Mouse (Mus musculus) midbrain, embryonic 13.5 days (tissue): ENCODE measurements around the gene Krtap3-3. TPM values are rescaled to one million over a fixed set of nuclear protein-coding genes. Genes with fewer than 3 reads are reported as not detected.
"Not testable (repeated sequence)": the region's sequence is repeated elsewhere in the genome, so short reads cannot be mapped to it uniquely, and the experiment has no call there.

Experiments used
- ATAC-seq: fragments of 200-750 bp; cut with Nextera tagmentation; 2 replicates; pipeline ENCODE4 v1.8.0; 2017; ENCODE audit warnings: mild to moderate bottlenecking, moderate TSS enrichment, moderate library complexity
- H3K27ac ChIP-seq: fragments of 300-500 bp; sonication (generic); 2 replicates; pipeline ENCODE4 v1.5.1; 2015; ENCODE audit warnings: inconsistent platforms, mild to moderate bottlenecking, moderate library complexity
- H3K27me3 ChIP-seq: fragments of 300-500 bp; sonication (generic); 2 replicates; pipeline ENCODE4 v1.6.1; 2015; ENCODE audit warnings: mild to moderate bottlenecking, inconsistent platforms
- H3K36me3 ChIP-seq: fragments of 300-500 bp; sonication (generic); 2 replicates; pipeline ENCODE4 v1.6.1; 2015; ENCODE audit warnings: mild to moderate bottlenecking, inconsistent platforms
- H3K4me1 ChIP-seq: fragments of 300-500 bp; sonication (generic); replicated peaks from 2 replicates; pipeline ENCODE4 v1.6.1; 2015; ENCODE audit warnings: inconsistent platforms
- H3K4me2 ChIP-seq: fragments of 300-500 bp; sonication (generic); replicated peaks from 2 replicates; pipeline ENCODE4 v1.6.1; 2015; ENCODE audit warnings: moderate library complexity, mild to moderate bottlenecking, inconsistent platforms
- H3K4me3 ChIP-seq: fragments of 300-500 bp; sonication (generic); replicated peaks from 2 replicates; pipeline ENCODE4 v1.5.1; 2015; ENCODE audit warnings: mild to moderate bottlenecking, inconsistent platforms
- H3K9ac ChIP-seq: fragments of 300-500 bp; sonication (generic); replicated peaks from 2 replicates; pipeline ENCODE4 v1.6.1; 2015; ENCODE audit warnings: mild to moderate bottlenecking, inconsistent platforms
- H3K9me3 ChIP-seq: fragments of 300-500 bp; sonication (generic); 2 replicates; pipeline ENCODE4 v1.6.1; 2016; ENCODE audit warnings: mild to moderate bottlenecking, inconsistent platforms
- WGBS: fragments of 180-500 bp; shearing (Covaris S2); methylation state at CpG from one replicate; pipeline ENCODE4 v1.1.7; 2015; 5-methylcytosine and 5-hydroxymethylcytosine counted together
- polyA plus RNA-seq: library from polyadenylated mRNA; unstranded; fragments of >200 nt; fragmentation: Nextera tagmentation; extraction: Ambion mirVana; gene quantifications from 2 replicates; pipeline ENCODE4 v1.2.1, GENCODE M21; 2015

Gene Krtap3-3
- polyA plus RNA-seq: not detected in 2 replicates

DNA sequence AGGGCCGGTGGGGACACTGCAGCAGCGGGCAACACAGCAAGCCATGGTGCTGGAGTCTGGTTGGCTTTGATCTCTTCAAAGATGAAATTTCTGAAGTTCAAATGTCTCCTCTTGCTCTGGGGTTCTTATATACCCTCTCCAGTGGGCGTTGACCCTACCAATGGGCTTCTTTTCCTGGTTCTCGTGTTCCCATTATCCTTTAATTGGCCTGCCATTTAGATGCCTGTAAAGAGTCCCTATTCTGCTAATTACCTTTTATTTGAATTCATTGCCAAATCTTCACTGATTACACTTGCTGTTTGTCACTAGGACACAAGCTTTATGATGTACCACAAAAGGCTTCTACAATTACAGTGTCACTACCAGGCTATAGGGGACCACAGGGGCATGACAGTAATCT is at the start of gene Krtap3-3:
TSS of gene Krtap3-3 (minus strand) at position 101 of the 400 bp plus-strand sequence.
- no peak within 1 kb of the TSS for H3K4me2 ChIP-seq
- no peak within 1 kb of the TSS for H3K27ac ChIP-seq
- no peaks in the 10 kb centered on the region for H3K9me3 ChIP-seq
- H3K4me1 ChIP-seq: no peaks in the 10 kb centered on the region
- no peak within 1 kb of the TSS for H3K9ac ChIP-seq
- no peaks in the 10 kb centered on the region for H3K27me3 ChIP-seq
- ATAC-seq: no peak
- no peak within 1 kb of the TSS for H3K4me3 ChIP-seq
- H3K36me3 ChIP-seq: no peaks in the 10 kb centered on the region
- WGBS: 72% methylated on average over 4 of the region's 4 CpGs

- H3K9ac ChIP-seq, H3K4me3 ChIP-seq, H3K36me3 ChIP-seq, H3K4me2 ChIP-seq, H3K9me3 ChIP-seq, H3K27me3 ChIP-seq, H3K4me1 ChIP-seq, ATAC-seq, H3K27ac ChIP-seq: not testable (repeated sequence)
- 86% methylated on average over 6 of the region's 6 CpGs for WGBS
These were observed 47.1 kb upstream of the Krtap3-3 start, which contains the start of gene Krtap9-3 for GRCm38 (mm10) chr11:99597742-99598141. Gene Krtap9-3 (minus strand): TSS chr11:99598105.

- no peak within 1 kb of the TSS for H3K4me3 ChIP-seq
- no peaks in the 10 kb centered on the region for H3K9me3 ChIP-seq
- H3K9ac ChIP-seq: no peak within 1 kb of the TSS
- H3K4me2 ChIP-seq: no peak within 1 kb of the TSS
- no peak for ATAC-seq
- no peak within 1 kb of the TSS for H3K27ac ChIP-seq
- 85% methylated on average over 6 of the region's 6 CpGs for WGBS
- H3K4me1 ChIP-seq: no peaks in the 10 kb centered on the region
- no peaks in the 10 kb centered on the region for H3K36me3 ChIP-seq
- H3K27me3 ChIP-seq: no peaks in the 10 kb centered on the region
These were observed 40.3 kb upstream of the Krtap3-3 start, which contains the start of gene Krtap1-3 for GRCm38 (mm10) chr11:99590981-99591380. Gene Krtap1-3 (minus strand): TSS chr11:99591339.

DNA sequence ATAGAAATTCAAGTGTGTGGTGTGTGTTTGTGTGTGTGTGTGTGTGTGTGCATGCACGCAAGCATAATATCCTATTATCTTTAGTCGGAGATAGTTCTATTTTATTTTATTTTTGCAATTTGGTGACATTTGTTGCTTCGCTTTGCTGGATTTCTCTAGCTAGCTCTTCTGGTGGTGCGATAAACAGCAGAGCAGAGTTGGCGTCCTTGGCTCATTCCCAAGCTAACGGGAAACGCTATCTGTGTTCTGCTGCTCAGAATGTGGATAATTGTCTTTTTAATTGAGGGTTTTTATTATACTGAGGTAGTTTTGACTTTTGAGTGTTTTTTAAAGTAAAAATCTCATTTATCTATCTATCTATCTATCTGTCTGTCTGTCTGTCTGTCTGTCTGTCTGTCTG is 34.4 kb upstream of the Krtap3-3 start:
- H3K27ac ChIP-seq: no peak overlapping the region
- no peak overlapping the region for H3K4me3 ChIP-seq
- H3K4me1 ChIP-seq: no peaks in the 10 kb centered on the region
- no peak overlapping the region for H3K9ac ChIP-seq
- no peak overlapping the region for H3K4me2 ChIP-seq
- no peaks in the 10 kb centered on the region for H3K27me3 ChIP-seq
- H3K36me3 ChIP-seq: no peaks in the 10 kb centered on the region
- WGBS: 91% methylated on average over 7 of the region's 7 CpGs
- H3K9me3 ChIP-seq: no peaks in the 10 kb centered on the region
- no peak for ATAC-seq

DNA sequence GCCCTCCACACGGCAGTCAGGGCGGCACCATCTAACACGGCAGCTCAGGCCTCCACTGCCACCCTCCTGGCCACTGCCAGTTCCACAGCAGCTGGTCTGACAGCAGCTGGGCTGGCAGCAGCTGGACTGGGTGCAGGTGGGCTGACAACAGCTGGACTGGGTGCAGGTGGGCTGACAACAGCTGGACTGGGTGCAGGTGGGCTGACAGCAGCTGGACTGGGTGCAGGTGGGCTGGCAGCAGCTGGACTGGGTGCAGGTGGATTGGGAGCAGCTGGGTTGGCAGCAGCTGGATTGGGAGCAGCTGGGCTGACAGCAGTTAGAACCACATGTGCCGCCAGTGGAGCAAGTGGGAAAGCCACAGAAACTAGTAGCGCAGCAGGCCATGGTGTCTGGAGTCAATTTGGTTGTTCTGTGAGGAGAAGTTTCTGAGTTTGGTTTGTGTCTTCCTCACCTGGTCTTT is 32.6 kb upstream of the Krtap3-3 start, which contains the start of gene Krtap1-4:
TSS of gene Krtap1-4 (minus strand) at position 410 of the 460 bp plus-strand sequence.
- no peaks in the 10 kb centered on the region for H3K27me3 ChIP-seq
- H3K9ac ChIP-seq: no peak within 1 kb of the TSS
- H3K4me3 ChIP-seq: no peak within 1 kb of the TSS
- no peaks in the 10 kb centered on the region for H3K9me3 ChIP-seq
- 86% methylated on average over 5 of the region's 5 CpGs for WGBS
- no peak within 1 kb of the TSS for H3K4me2 ChIP-seq
- H3K4me1 ChIP-seq: no peaks in the 10 kb centered on the region
- no peak for ATAC-seq
- no peak within 1 kb of the TSS for H3K27ac ChIP-seq
- H3K36me3 ChIP-seq: no peaks in the 10 kb centered on the region

- ATAC-seq: no peak
- H3K27me3 ChIP-seq: no peaks in the 10 kb centered on the region
- 88% methylated on average over 6 of the region's 6 CpGs for WGBS
- H3K4me1 ChIP-seq: no peaks in the 10 kb centered on the region
- H3K4me2 ChIP-seq: no peak overlapping the region
- H3K36me3 ChIP-seq: no peaks in the 10 kb centered on the region
- H3K27ac ChIP-seq: no peak overlapping the region
- no peaks in the 10 kb centered on the region for H3K9me3 ChIP-seq
- H3K4me3 ChIP-seq: no peak overlapping the region
- no peak overlapping the region for H3K9ac ChIP-seq
These were observed 30.9 kb upstream of the Krtap3-3 start for GRCm38 (mm10) chr11:99581564-99581963.

GRCm38 (mm10) chr11:99581051-99581450 is 30.4 kb upstream of the Krtap3-3 start:
- Histone ChIP-seq H3K4me3 (no peak overlapping the region), H3K36me3 (no peaks in the 10 kb centered on the region), H3K4me2 (no peak overlapping the region), H3K9ac (no peak overlapping the region), H3K9me3 (no peaks in the 10 kb centered on the region), H3K27me3 (no peaks in the 10 kb centered on the region), H3K4me1 (no peaks in the 10 kb centered on the region), H3K27ac (no peak overlapping the region)
- no peak for ATAC-seq
- WGBS: 98% methylated on average over 5 of the region's 5 CpGs

GRCm38 (mm10) chr11:99580636-99581035 is 30.0 kb upstream of the Krtap3-3 start, which contains the start of gene Krtap1-5:
Gene Krtap1-5 (minus strand): TSS chr11:99581016.
- ATAC-seq: no peak
- H3K36me3 ChIP-seq: no peaks in the 10 kb centered on the region
- H3K9ac ChIP-seq: no peak within 1 kb of the TSS
- H3K4me3 ChIP-seq: no peak within 1 kb of the TSS
- H3K27me3 ChIP-seq: no peaks in the 10 kb centered on the region
- H3K27ac ChIP-seq: no peak within 1 kb of the TSS
- H3K4me1 ChIP-seq: no peaks in the 10 kb centered on the region
- no peaks in the 10 kb centered on the region for H3K9me3 ChIP-seq
- WGBS: 89% methylated on average over 6 of the region's 6 CpGs
- no peak within 1 kb of the TSS for H3K4me2 ChIP-seq

GRCm38 (mm10) chr11:99574106-99574505 is 23.4 kb upstream of the Krtap3-3 start:
- H3K27me3 ChIP-seq: no peaks in the 10 kb centered on the region
- H3K4me3 ChIP-seq: no peak overlapping the region; the same call in 1 of the 2 replicates
- peak overlapping the region; percentile 44 for H3K4me2 ChIP-seq
- H3K4me1 ChIP-seq: no peaks in the 10 kb centered on the region
- no peaks in the 10 kb centered on the region for H3K9me3 ChIP-seq
- H3K27ac ChIP-seq: no peak overlapping the region
- WGBS: 3% methylated on average over 7 of the region's 7 CpGs
- H3K36me3 ChIP-seq: no peaks in the 10 kb centered on the region
- H3K9ac ChIP-seq: peak overlapping the region; percentile 34; the same call in 1 of the 2 replicates
- peak; percentile 81 for ATAC-seq

DNA sequence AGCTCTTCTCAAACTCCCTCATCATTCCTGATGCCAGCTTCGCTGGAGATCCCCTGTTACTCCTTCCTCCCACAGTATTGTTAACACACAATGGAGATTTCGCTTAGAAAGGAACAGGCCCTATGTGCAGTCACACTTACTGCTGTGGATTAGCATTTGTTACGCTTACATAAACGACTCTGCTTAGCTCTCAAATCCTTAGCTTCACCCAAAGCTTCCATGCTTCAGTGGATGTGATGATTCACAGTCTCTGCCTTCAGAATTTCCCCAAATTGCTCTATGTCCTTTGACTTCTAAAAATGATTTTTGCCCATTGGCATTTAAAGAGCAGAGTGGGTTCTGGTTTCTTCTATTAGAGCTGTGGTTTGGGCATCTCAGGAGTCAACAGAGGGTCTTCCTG is 22.5 kb upstream of the Krtap3-3 start:
- 2% methylated on average over 4 of the region's 4 CpGs for WGBS
- no peaks in the 10 kb centered on the region for H3K4me1 ChIP-seq
- H3K27me3 ChIP-seq: no peaks in the 10 kb centered on the region
- no peak for ATAC-seq
- H3K27ac ChIP-seq: no peak overlapping the region
- no peak overlapping the region for H3K9ac ChIP-seq
- H3K36me3 ChIP-seq: no peaks in the 10 kb centered on the region
- H3K9me3 ChIP-seq: no peaks in the 10 kb centered on the region
- H3K4me2 ChIP-seq: no peak overlapping the region
- H3K4me3 ChIP-seq: no peak overlapping the region

DNA sequence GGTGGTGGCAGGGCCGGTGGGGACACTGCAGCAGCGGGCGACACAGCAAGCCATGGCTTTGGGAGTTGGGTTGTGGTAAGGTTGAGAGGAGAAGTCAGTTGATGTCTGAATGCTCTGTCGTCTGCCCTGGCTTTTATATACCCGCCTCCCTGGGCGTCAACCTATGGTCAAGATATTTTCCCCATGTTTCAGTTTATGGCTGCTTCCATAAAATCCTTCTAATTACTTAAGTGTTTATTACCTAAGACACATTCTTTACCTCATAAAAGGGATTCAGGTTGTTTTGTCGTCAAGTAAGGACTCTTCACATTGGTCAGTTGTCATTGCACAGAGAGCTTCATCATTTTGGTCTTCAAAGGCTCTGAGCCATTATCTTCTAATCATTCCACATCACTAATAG is 15.9 kb upstream of the Krtap3-3 start, which contains the start of gene Krtap3-1:
TSS of gene Krtap3-1 (minus strand) at position 101 of the 400 bp plus-strand sequence.
- no peak for ATAC-seq
- no peak within 1 kb of the TSS for H3K4me2 ChIP-seq
- no peak within 1 kb of the TSS for H3K4me3 ChIP-seq
- H3K9me3 ChIP-seq: no peaks in the 10 kb centered on the region
- 93% methylated on average over 7 of the region's 7 CpGs for WGBS
- no peak within 1 kb of the TSS for H3K9ac ChIP-seq
- no peaks in the 10 kb centered on the region for H3K27me3 ChIP-seq
- H3K36me3 ChIP-seq: no peaks in the 10 kb centered on the region
- no peak within 1 kb of the TSS for H3K27ac ChIP-seq
- H3K4me1 ChIP-seq: no peaks in the 10 kb centered on the region

- no peak overlapping the region for H3K27ac ChIP-seq
- H3K4me2 ChIP-seq: no peak overlapping the region
- no peak overlapping the region for H3K9ac ChIP-seq
- H3K27me3 ChIP-seq: no peaks in the 10 kb centered on the region
- no peaks in the 10 kb centered on the region for H3K4me1 ChIP-seq
- no peaks in the 10 kb centered on the region for H3K36me3 ChIP-seq
- H3K4me3 ChIP-seq: no peak overlapping the region
- no peaks in the 10 kb centered on the region for H3K9me3 ChIP-seq
- ATAC-seq: no peak
- 86% methylated on average over 6 of the region's 6 CpGs for WGBS
These were observed 11.9 kb upstream of the Krtap3-3 start for GRCm38 (mm10) chr11:99562580-99562979.

DNA sequence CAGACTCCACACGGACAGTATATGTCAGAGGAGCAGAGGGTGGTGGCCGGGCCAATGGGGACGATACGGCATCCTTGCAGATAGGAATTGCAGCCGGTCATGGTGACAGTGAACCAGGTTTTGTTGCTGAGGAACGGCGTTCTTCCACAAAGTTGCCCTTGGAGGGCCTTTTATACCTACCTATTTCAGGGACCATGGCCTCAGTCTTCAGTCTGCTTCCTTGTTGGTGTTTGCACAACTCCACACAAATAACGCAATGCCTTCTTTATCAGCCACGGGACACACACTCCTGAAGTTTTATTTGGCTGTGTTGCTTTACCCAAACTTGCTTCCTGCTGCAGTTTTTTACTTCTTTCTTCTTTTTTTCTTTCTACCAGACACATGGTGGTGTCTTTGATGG is 8.7 kb upstream of the Krtap3-3 start, which contains the start of gene Gm11939:
TSS of gene Gm11939 (minus strand) at position 101 of the 400 bp plus-strand sequence.
- 95% methylated on average over 9 of the region's 9 CpGs for WGBS
- no peak for ATAC-seq
- H3K36me3 ChIP-seq: no peaks in the 10 kb centered on the region

More for the DNA sequence above, 8.7 kb upstream of the Krtap3-3 start, which contains the start of gene Gm11939:
- Histone ChIP-seq H3K4me1 (no peaks in the 10 kb centered on the region), H3K27ac (no peak within 1 kb of the TSS), H3K4me2 (no peak within 1 kb of the TSS), H3K4me3 (no peak within 1 kb of the TSS), H3K27me3 (no peaks in the 10 kb centered on the region), H3K9me3 (no peaks in the 10 kb centered on the region), H3K9ac (no peak within 1 kb of the TSS)
